In the genomic region with DNA sequence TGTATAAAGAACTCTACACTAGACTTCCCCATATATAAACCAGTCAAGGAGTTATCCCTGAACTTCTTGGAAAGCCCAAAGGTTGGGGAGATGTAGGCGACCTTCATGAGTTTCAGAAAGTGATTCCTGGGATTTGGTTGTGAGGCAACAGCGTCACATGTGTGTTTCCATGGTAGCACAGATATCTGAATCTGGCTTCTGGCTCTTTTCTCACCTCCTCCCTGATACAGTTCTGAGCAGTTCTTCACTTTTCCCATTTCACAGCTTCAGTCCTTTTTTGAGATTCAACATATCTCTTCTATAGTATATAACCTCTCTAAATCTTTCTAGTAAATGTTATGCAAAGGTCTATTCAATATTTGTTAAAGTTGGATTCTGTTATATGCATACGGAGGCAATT, we compare ENCODE assay signal across 22 mouse cellular contexts.
DNase-seq lines count a peak whose midpoint lies in the region; ATAC-seq and TF ChIP-seq lines count a peak whose summit lies in the region.
"Had no signal": no experiment of that assay in that cellular context is flagged by ENCODE, and none has a peak within 500 bp of the region (broad histone marks: within the 10 kb centered on the region; RNA-seq: fewer than 3 reads in every experiment).

No protein-coding gene starts in this region.

- no peak overlapping the region for H3K27ac ChIP-seq in midbrain, embryonic 11.5 days (ENCODE audit: low read depth, low read length)
- no peak overlapping the region for H3K27ac ChIP-seq in midbrain, embryonic 13.5 days

- H3K9me3 ChIP-seq in midbrain, embryonic 11.5 days (ENCODE audit: control insufficient read depth, low read length) = no peaks in the 10 kb centered on the region
- H3K9me3 ChIP-seq in midbrain, embryonic 13.5 days = no peaks in the 10 kb centered on the region
- H3K9me3 ChIP-seq: G1E had no signal

- no peak for DNase-seq in frontal cortex, postnatal 14 days (ENCODE audit: low spot score in 2 of 2)
- peak; percentile 45 for DNase-seq in midbrain, embryonic 11.5 days (ENCODE audit: low spot score, missing footprints)
- DNase-seq in brain, adult 2 months (ENCODE audit: low read depth, low spot score) = peak; percentile 53
- DNase-seq in lung, adult 2 months = no peak
- DNase-seq: adrenal gland, adult 2 months; adrenal gland, adult 8-10 months; adrenal gland, postnatal 10 days; adrenal gland, postnatal 14 days; adrenal gland, postnatal 25 days; adrenal gland, postnatal 36 days; B cell, adult 2 months; cerebellum, adult 11 months; cerebellum, adult 11-12 months; cerebellum, adult 18-20 months; cerebellum, adult 2 months had no signal

- H3K27me3 ChIP-seq in midbrain, embryonic 11.5 days (ENCODE audit: control insufficient read depth, insufficient read depth, low read length) = no peaks in the 10 kb centered on the region
- no peaks in the 10 kb centered on the region for H3K27me3 ChIP-seq in midbrain, embryonic 13.5 days
- H3K27me3 ChIP-seq: CH12.LX, Patski had no signal

- H3K4me3 ChIP-seq in midbrain, embryonic 11.5 days (ENCODE audit: low read depth, low read length) = no peak overlapping the region
- H3K4me3 ChIP-seq in midbrain, embryonic 13.5 days (replicated peaks) = no peak overlapping the region
- no peak overlapping the region for H3K4me3 ChIP-seq in lung, adult 2 months (replicated peaks; ENCODE audit: extremely low read depth, low read depth, low read length)

- no peak overlapping the region for H3K4me2 ChIP-seq in midbrain, embryonic 11.5 days
- H3K4me2 ChIP-seq in midbrain, embryonic 13.5 days (replicated peaks) = no peak overlapping the region

- WGBS in midbrain, embryonic 11.5 days = 89% methylated on average over 3 of the region's 3 CpGs
- WGBS in midbrain, embryonic 13.5 days = 91% methylated on average over 3 of the region's 3 CpGs
- WGBS in lung, adult 2 months = 87% methylated on average over 3 of the region's 3 CpGs

- TF ChIP-seq CTCF in lung, adult 2 months (IDR thresholded peaks at IDR 0.05; ENCODE audit: insufficient read depth, low read length) = no peak

- H3K9ac ChIP-seq in midbrain, embryonic 11.5 days (ENCODE audit: low read length) = no peak overlapping the region
- no peak overlapping the region for H3K9ac ChIP-seq in midbrain, embryonic 13.5 days (replicated peaks)

- no peak for TF ChIP-seq POLR2A in lung, adult 2 months (IDR thresholded peaks at IDR 0.05; ENCODE audit: borderline replicate concordance, extremely low read depth, low read depth, low read length)

- H3K4me1 ChIP-seq in midbrain, embryonic 11.5 days (ENCODE audit: control insufficient read depth, insufficient read depth, low read length) = no peaks in the 10 kb centered on the region
- no peaks in the 10 kb centered on the region for H3K4me1 ChIP-seq in midbrain, embryonic 13.5 days (replicated peaks)
- no peaks in the 10 kb centered on the region for H3K4me1 ChIP-seq in lung, adult 2 months (ENCODE audit: control insufficient read depth, insufficient read depth, low read length)

- peak; percentile 77 for ATAC-seq in frontal cortex, adult (ENCODE audit: low TSS enrichment)
- ATAC-seq in midbrain, embryonic 11.5 days (ENCODE audit: low FRiP score) = no peak
- ATAC-seq in midbrain, embryonic 13.5 days = no peak
- ATAC-seq: activated CD4-positive, CD25-positive, alpha-beta regulatory T cell, adult 4 months; CD4-positive, CD25-positive, alpha-beta regulatory T cell, adult 4 months; Patski had no signal

- H3K36me3 ChIP-seq in midbrain, embryonic 11.5 days (ENCODE audit: control insufficient read depth, insufficient read depth, low read length) = no peaks in the 10 kb centered on the region
- H3K36me3 ChIP-seq in midbrain, embryonic 13.5 days = no peaks in the 10 kb centered on the region
- H3K36me3 ChIP-seq: G1E had no signal

Comparison
In these comparisons a context has a peak if more than half of its experiments do, and no peak if none do; other contexts are left out.
1. DNase-seq: peak in midbrain, embryonic 11.5 days (single experiment) and brain, adult 2 months (single experiment); none in frontal cortex, postnatal 14 days (0 of 2) and lung, adult 2 months (single experiment).